8 mouse cellular contexts compared by ENCODE assay signal in the genomic region with DNA sequence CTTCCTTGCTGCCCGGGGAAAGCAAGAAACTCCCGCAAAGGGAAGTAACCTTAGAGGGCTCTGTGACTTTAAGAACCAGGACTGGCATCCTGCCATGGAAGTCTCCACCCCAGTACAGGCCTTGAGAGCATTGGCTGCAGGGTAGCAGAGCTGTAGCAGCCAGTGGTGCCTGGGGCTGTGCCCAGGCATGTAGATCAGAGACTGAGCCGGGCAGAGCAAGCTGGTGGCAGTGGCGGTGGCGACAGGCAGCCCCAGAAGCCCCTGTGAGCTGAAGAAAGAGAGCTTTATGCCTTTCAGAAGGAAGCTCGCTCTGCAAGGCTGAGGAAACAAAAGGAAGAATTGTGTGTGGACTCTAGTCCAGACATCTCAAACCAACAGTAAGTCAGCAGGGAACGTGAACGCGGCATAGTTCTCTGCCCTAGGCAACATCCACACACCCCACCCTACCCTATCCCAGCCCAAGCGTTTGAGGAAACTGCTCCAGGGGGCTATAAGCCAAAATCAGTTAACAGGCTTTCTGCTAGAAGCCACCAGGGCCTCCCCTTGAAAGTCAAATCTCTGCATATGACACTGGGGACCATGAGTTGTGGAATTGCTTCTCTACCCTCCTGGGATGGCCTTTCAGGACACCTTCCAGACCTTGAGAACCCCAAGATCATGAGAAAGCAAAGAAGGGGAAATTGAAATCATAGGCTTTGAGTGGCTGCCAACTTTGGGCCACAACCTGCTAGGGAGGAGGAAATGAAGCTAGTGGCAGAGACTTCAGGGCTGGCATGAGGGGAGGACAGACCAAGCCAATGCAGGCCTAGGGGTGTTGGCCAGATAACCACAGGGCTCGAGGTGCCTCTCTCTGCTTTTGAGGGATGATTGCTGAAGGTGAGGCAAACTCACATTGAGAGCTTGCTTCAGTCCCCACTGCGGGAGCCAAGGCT. TPM values are rescaled to one million over a fixed set of nuclear protein-coding genes. Genes with fewer than 3 reads are reported as not detected.
DNase-seq lines count a peak whose midpoint lies in the region; ATAC-seq and TF ChIP-seq lines count a peak whose summit lies in the region.

A gene (plus strand): TSS at position 124 of the 932 bp plus-strand sequence.

- no peak for TF ChIP-seq CTCF in small intestine, adult 2 months (IDR thresholded peaks at IDR 0.05; ENCODE audit: extremely low read depth, insufficient read length, insufficient replicate concordance, low read depth, low read length)

- TF ChIP-seq POLR2A in small intestine, adult 2 months (IDR thresholded peaks at IDR 0.05; ENCODE audit: low read depth, low read length), result peak; percentile 99

- WGBS in intestine, embryonic 14.5 days, result 64% methylated on average over 12 of the region's 12 CpGs
- WGBS in small intestine, adult 2 months, result 5% methylated on average over 12 of the region's 12 CpGs

- ATAC-seq in intestine, embryonic 14.5 days (replicated peaks; ENCODE audit: low FRiP score, low TSS enrichment, low read depth), result peak; percentile 86
- ATAC-seq in megakaryocyte progenitor cell, adult 5-6 weeks (replicated peaks; ENCODE audit: poor library complexity), result peak; percentile 61

- no peaks in the 10 kb centered on the region for H3K4me1 ChIP-seq in intestine, embryonic 14.5 days (replicated peaks; ENCODE audit: control insufficient read depth, insufficient read depth, low read length)
- peaks cover 41% of the 10 kb centered on the region for H3K4me1 ChIP-seq in small intestine, adult 2 months (ENCODE audit: control insufficient read depth, insufficient read depth, insufficient read length, low read length)

- H3K4me3 ChIP-seq in intestine, embryonic 14.5 days (ENCODE audit: low read depth, low read length), result peak within 1 kb of the TSS; percentile 18
- H3K4me3 ChIP-seq in small intestine, adult 2 months (ENCODE audit: low read depth, low read length), result peak within 1 kb of the TSS; percentile 71

- H3K9me3 ChIP-seq in intestine, embryonic 14.5 days (ENCODE audit: control insufficient read depth, low read length), result no peaks in the 10 kb centered on the region

- peak within 1 kb of the TSS; percentile 30 for H3K9ac ChIP-seq in intestine, embryonic 14.5 days (ENCODE audit: low read length)

- peak within 1 kb of the TSS; percentile 43; the same call in 1 of the 2 replicates for H3K27ac ChIP-seq in intestine, embryonic 14.5 days (ENCODE audit: low read depth)
- H3K27ac ChIP-seq in small intestine, adult 2 months (ENCODE audit: insufficient read depth, low read depth, low read length), result peak within 1 kb of the TSS; percentile 93

- no peaks in the 10 kb centered on the region for H3K27me3 ChIP-seq in intestine, embryonic 14.5 days (replicated peaks; ENCODE audit: control insufficient read depth, insufficient read depth, low read length)
- H3K27me3 ChIP-seq in small intestine, adult 2 months (ENCODE audit: control insufficient read depth, insufficient read depth, low read length), result no peaks in the 10 kb centered on the region

- intact Hi-C loops in gastrocnemius, postnatal 36 days (cut with DNase I), result loop anchor here (5.0 kb wide), 1 partner anchor 63 kb away; no protein-coding TSS in a partner anchor

- peak; percentile 97 for DNase-seq in adipocyte (ENCODE audit: low spot score)
- DNase-seq in cerebellum, postnatal 4 days (ENCODE audit: low spot score in 2 of 2), result peak; percentile 69 to 86
- DNase-seq in gastrocnemius, postnatal 36 days, result peak; percentile 85 to 86
- DNase-seq in intestine, embryonic 14.5 days (ENCODE audit: low spot score), result peak; percentile 70
- DNase-seq in left cerebral cortex, adult 9 months (ENCODE audit: low spot score in 2 of 2), result peak; percentile 74 to 93
- no peak for DNase-seq in embryo, embryonic 10.5 days (ENCODE audit: low spot score)

- H3K4me2 ChIP-seq in intestine, embryonic 14.5 days (ENCODE audit: low read length), result peak within 1 kb of the TSS; percentile 33

- H3K36me3 ChIP-seq in intestine, embryonic 14.5 days (ENCODE audit: control insufficient read depth, insufficient read depth, low read length), result no peaks in the 10 kb centered on the region
- no peaks in the 10 kb centered on the region for H3K36me3 ChIP-seq in small intestine, adult 2 months (ENCODE audit: control insufficient read depth, insufficient read depth, low read length)

RNA-seq across cellular contexts. Expression of the gene that starts here (rescaled TPM):
- total RNA-seq in gastrocnemius, postnatal 36 days (2021), result 10 to 100 TPM; 10.8 to 11.8 TPM
- 1.5 and 2.4 TPM in 2 replicates for polyA plus RNA-seq in intestine, embryonic 14.5 days (2014; fragmentation: Nextera tagmentation; extraction: Ambion mirVana)
- 12.5 and 15.1 TPM in 2 replicates for total RNA-seq in megakaryocyte progenitor cell, adult 5-6 weeks (2015)
- 13.1 and 15.3 TPM in 2 replicates for total RNA-seq in megakaryocyte progenitor cell, adult 5-6 weeks (2017)
- polyA plus RNA-seq in small intestine, adult 2 months (2012; rRNA removed), result 14.6 and 21.8 TPM in 2 replicates
